Mouse (Mus musculus): Measurements from ENCODE around the gene Cnot9. TPM values are rescaled to one million over a fixed set of nuclear protein-coding genes. Genes with fewer than 3 reads are reported as not detected.
A peak's percentile ranks its signal among the peaks of the same experiment; 100 is the strongest.

Cnot9 gene
- polyA plus RNA-seq, 1 experiment from 2014 or later: 70.5 TPM

DNA sequence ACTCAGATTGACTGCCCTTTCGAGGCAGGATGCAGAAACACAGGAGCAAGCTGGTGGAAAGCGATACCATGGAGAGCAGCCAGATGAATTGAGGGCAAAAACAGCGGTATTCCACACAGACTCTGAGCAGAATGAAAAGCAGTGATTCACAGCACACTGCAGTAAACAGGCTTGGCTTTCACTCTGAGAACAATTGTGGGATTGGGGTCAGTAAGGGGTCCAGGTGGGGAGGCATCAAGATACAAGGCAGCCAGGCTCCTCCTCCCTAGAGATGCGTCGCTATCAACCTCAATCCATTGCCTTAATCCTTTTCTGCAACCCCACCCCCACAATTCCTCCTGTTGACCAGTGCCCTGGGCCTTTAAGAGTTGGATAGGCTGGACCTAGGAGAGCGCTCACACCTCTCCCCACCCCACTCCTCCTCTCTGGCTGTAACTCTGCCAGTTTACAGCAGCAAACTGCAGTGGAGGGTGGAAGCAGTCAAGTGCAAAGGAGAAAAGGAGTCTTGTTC lies 36.6 kb downstream of the Cnot9 start, which contains the start of gene Plcd4:
Plcd4 (plus strand) TSS at position 438 of the 511 bp plus-strand sequence.
- H3K9me3 ChIP-seq: no peaks in the 10 kb centered on the region
- no peaks in the 10 kb centered on the region for H3K36me3 ChIP-seq
- H3K4me1 ChIP-seq: peaks cover 11% of the 10 kb centered on the region; the same call in 1 of the 2 replicates
- ATAC-seq (ENCODE audit: low FRiP score, low read depth): peak; percentile 72; the same call in 1 of the 2 replicates
- H3K4me2 ChIP-seq (replicated peaks): peak within 1 kb of the TSS; percentile 41
- WGBS: 9% methylated on average over 6 of the region's 6 CpGs
- no peak within 1 kb of the TSS for H3K4me3 ChIP-seq
- peaks cover 4% of the 10 kb centered on the region; the same call in 1 of the 2 replicates for H3K27me3 ChIP-seq
- no peak within 1 kb of the TSS for H3K27ac ChIP-seq
- no peak within 1 kb of the TSS for H3K9ac ChIP-seq

DNA sequence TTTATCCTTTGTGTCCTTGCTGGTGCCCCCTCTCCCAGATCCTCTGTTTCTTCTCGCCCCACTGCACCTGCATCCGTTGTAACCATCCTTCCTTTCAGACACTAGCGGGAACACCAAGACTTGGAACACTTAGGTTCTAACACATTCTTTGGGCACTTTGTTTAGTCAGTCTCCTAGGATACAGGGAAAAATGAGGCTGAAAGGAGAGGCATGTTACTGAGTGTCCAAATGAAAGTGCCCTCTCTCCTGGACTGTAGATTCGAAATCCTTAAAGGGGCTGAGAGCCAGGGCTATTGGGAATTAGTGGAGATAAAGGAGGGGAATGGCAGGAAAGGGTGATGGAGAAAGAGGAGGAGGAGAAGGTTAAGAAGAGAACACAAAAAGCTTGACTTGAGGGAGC lies 38.3 kb downstream of the Cnot9 start, which contains the start of gene Usp37:
Usp37 (minus strand) TSS at position 101 of the 400 bp plus-strand sequence.
- H3K27me3 ChIP-seq: peaks cover 6% of the 10 kb centered on the region; the same call in 1 of the 2 replicates
- peaks cover 11% of the 10 kb centered on the region; the same call in 1 of the 2 replicates for H3K4me1 ChIP-seq
- H3K4me2 ChIP-seq (replicated peaks): peak within 1 kb of the TSS; percentile 41; the same call in 1 of the 2 replicates
- H3K4me3 ChIP-seq: no peak within 1 kb of the TSS
- H3K36me3 ChIP-seq: no peaks in the 10 kb centered on the region
- no peak for ATAC-seq (ENCODE audit: low FRiP score, low read depth)
- H3K9ac ChIP-seq: no peak within 1 kb of the TSS
- H3K27ac ChIP-seq: no peak within 1 kb of the TSS
- H3K9me3 ChIP-seq: no peaks in the 10 kb centered on the region
- 83% methylated on average over 4 of the region's 4 CpGs for WGBS

DNA sequence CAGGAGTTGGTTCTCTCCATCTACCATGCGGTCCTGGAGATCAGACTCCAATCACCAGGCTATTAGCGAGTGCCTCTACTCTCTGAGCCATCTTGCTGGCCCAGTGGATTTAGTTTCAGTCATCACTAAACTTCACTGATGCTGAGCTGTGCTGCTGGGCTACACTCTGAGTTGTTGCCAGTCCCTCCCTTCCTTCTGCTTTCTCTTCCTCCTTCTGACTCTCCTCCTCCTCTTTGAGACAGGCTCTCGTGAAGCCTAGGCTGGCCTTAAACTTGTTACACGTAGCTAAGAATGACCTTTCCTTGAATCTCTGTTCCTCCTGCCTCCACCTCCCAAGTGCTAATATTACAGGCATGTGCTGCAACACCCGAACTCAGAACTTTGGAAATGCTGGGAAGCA lies 53.2 kb downstream of the Cnot9 start:
- Histone ChIP-seq H3K27me3 (no peaks in the 10 kb centered on the region), H3K36me3 (peaks cover 8% of the 10 kb centered on the region), H3K9me3 (no peaks in the 10 kb centered on the region), H3K27ac (no peak overlapping the region), H3K9ac (no peak overlapping the region), H3K4me1 (no peaks in the 10 kb centered on the region), H3K4me2 (replicated peaks) (no peak overlapping the region), H3K4me3 (no peak overlapping the region)
- WGBS: 82% methylated on average over 5 of the region's 5 CpGs
- ATAC-seq (ENCODE audit: low FRiP score, low read depth): no peak

DNA sequence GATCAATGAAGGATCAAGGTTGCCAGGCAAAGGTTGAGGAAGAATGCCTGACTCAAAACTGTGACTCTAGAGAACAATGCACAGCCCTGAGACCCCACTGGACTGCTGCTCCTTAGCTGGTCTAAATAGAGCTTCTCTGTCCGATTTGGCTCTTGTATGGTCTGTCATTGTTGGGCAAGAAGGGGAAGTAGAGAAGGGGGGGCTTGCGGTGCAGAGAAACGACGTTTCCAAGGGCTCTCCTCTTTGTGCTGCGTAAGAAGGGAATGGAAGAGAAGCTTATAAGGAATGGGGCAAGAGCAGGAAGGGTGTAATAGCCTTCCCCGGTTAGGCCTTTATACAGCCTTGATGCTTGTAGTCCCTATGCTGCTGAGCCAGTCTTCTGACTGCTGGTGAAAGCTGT lies 60.0 kb downstream of the Cnot9 start:
- Histone ChIP-seq H3K36me3 (peaks cover 71% of the 10 kb centered on the region), H3K9me3 (no peaks in the 10 kb centered on the region), H3K27me3 (no peaks in the 10 kb centered on the region), H3K4me2 (replicated peaks) (no peak overlapping the region), H3K27ac (no peak overlapping the region), H3K4me3 (no peak overlapping the region), H3K9ac (no peak overlapping the region), H3K4me1 (no peaks in the 10 kb centered on the region)
- WGBS: 94% methylated on average over 6 of the region's 6 CpGs
- ATAC-seq (ENCODE audit: low FRiP score, low read depth): no peak

DNA sequence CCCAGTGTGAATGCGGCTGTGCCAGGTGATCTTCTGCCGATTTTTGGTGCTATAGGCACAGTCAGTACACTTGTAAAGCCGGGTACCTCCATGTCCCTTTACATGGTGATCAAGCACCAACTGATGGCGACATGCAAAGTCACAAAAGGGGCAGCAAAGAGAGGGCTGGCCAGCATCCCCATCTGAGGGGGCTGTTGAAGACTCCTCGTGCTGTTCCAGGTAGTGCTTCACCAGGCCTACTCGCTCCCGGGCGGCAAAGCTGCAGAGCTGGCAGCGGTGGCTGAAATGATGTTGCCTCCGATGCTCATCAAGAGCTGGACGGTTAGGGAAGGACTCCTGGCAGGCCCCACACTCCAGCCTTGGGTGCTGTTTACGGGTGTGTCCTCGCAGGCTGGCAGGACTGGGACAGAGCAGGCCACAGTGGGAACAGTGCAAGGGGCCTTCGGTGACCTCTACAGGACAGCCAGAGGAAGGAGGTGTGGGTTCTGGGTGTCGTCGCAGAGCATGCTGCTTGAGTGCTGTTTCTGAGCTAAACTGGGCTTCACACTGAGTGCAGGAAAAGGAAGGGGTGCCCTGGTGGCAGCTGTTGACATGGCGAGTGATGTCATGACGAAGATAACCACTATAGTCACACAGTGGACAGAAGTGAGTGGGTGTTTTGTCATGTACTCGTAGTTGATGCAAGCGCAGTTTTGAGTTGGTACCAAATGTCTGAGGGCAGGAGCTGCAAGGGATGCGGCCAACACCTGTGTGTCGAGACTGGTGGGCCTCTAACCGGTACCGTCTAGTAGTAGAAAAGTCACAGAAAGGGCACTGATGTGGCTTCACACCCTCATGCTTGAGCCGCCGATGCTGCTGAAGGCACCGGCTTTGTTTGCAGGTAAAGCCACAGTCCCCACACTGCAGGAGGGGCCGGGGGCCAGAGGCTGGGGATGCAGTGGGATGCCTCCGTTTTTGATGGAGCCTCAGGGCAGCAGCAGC lies 64.2 kb downstream of the Cnot9 start:
- H3K4me2 ChIP-seq (replicated peaks): no peak overlapping the region
- no peak overlapping the region for H3K4me3 ChIP-seq
- H3K9me3 ChIP-seq: no peaks in the 10 kb centered on the region
- ATAC-seq (ENCODE audit: low FRiP score, low read depth): no peak
- no peak overlapping the region for H3K9ac ChIP-seq
- no peaks in the 10 kb centered on the region for H3K4me1 ChIP-seq
- peaks cover 95% of the 10 kb centered on the region for H3K36me3 ChIP-seq
- no peak overlapping the region for H3K27ac ChIP-seq
- no peaks in the 10 kb centered on the region for H3K27me3 ChIP-seq
- 93% methylated on average over 29 of the region's 29 CpGs for WGBS

Other genes starting within 250 kb of the Cnot9 start
- 0.18 and 0.31 TPM in 2 replicates for gene Gpbar1, start 227.5 kb upstream of the Cnot9 start, polyA plus RNA-seq (2015; fragmentation: Nextera tagmentation; extraction: Ambion mirVana)
- 220 and 232 TPM in 2 replicates for gene Aamp, start 221.3 kb upstream of the Cnot9 start, polyA plus RNA-seq (2015; fragmentation: Nextera tagmentation; extraction: Ambion mirVana)
- 108 and 112 TPM in 2 replicates for gene Pnkd, start 221.1 kb upstream of the Cnot9 start, polyA plus RNA-seq (2015; fragmentation: Nextera tagmentation; extraction: Ambion mirVana)
- 30.6 and 31.7 TPM in 2 replicates for gene Tmbim1, start 200.4 kb upstream of the Cnot9 start, polyA plus RNA-seq (2015; fragmentation: Nextera tagmentation; extraction: Ambion mirVana)
- 1.2 and 1.5 TPM in 2 replicates for gene Catip, start 143.9 kb upstream of the Cnot9 start, polyA plus RNA-seq (2015; fragmentation: Nextera tagmentation; extraction: Ambion mirVana)
- 2.4 and 2.9 TPM in 2 replicates for gene Slc11a1, start 130.9 kb upstream of the Cnot9 start, polyA plus RNA-seq (2015; fragmentation: Nextera tagmentation; extraction: Ambion mirVana)
- 87.5 and 90.9 TPM in 2 replicates for gene Ctdsp1, start 114.5 kb upstream of the Cnot9 start, polyA plus RNA-seq (2015; fragmentation: Nextera tagmentation; extraction: Ambion mirVana)
- 0.17 and 0.20 TPM in 2 replicates for gene Vil1, start 96.7 kb upstream of the Cnot9 start, polyA plus RNA-seq (2015; fragmentation: Nextera tagmentation; extraction: Ambion mirVana)
- gene Plcd4, start 36.8 kb downstream of the Cnot9 start, polyA plus RNA-seq (2015; fragmentation: Nextera tagmentation; extraction: Ambion mirVana): 0.79 and 1.5 TPM in 2 replicates
- gene Usp37, start 38.2 kb downstream of the Cnot9 start, polyA plus RNA-seq (2015; fragmentation: Nextera tagmentation; extraction: Ambion mirVana): 37.2 and 40.3 TPM in 2 replicates
- gene Zfp142, start 82.2 kb downstream of the Cnot9 start, polyA plus RNA-seq (2015; fragmentation: Nextera tagmentation; extraction: Ambion mirVana): 8.1 TPM in 2 replicates
- 16.5 and 16.6 TPM in 2 replicates for gene Bcs1l, start 82.2 kb downstream of the Cnot9 start, polyA plus RNA-seq (2015; fragmentation: Nextera tagmentation; extraction: Ambion mirVana)
- 41.6 and 45.9 TPM in 2 replicates for gene Rnf25, start 95.3 kb downstream of the Cnot9 start, polyA plus RNA-seq (2015; fragmentation: Nextera tagmentation; extraction: Ambion mirVana)
- 9.6 and 10.9 TPM in 2 replicates for gene Stk36, start 95.4 kb downstream of the Cnot9 start, polyA plus RNA-seq (2015; fragmentation: Nextera tagmentation; extraction: Ambion mirVana)
- 16.3 and 19.1 TPM in 2 replicates for gene Ttll4, start 155.7 kb downstream of the Cnot9 start, polyA plus RNA-seq (2015; fragmentation: Nextera tagmentation; extraction: Ambion mirVana)
- gene Cyp27a1, start 207.5 kb downstream of the Cnot9 start, polyA plus RNA-seq (2015; fragmentation: Nextera tagmentation; extraction: Ambion mirVana): 12.7 and 14.1 TPM in 2 replicates
- gene Prkag3, start 243.2 kb downstream of the Cnot9 start, polyA plus RNA-seq (2015; fragmentation: Nextera tagmentation; extraction: Ambion mirVana): 1.9 and 2.1 TPM in 2 replicates